Mouse (Mus musculus) thymus, postnatal 10 days (tissue): ENCODE measurements around the gene Nr0b2.
"Not testable (repeated sequence)": the region's sequence is repeated elsewhere in the genome, so short reads cannot be mapped to it uniquely, and the experiment has no call there.

ENCODE experiments used
- DNase-seq, 2 experiments: peaks; one replicate each; pipeline ENCODE4 v3.0.0; 2021; ENCODE audit warnings: low spot score in 2 of 2

Gene Nr0b2

GRCm38 (mm10) chr4:133552768-133553447 is at the start of gene Nr0b2:
Gene Nr0b2, plus strand, starts transcription at chr4:133553376.
- DNase-seq, result no peak

GRCm38 (mm10) chr4:133504300-133504699 is 48.9 kb upstream of the Nr0b2 start:
- DNase-seq, result no peak

GRCm38 (mm10) chr4:133504755-133505485 is 48.3 kb upstream of the Nr0b2 start:
- DNase-seq, result no peak

GRCm38 (mm10) chr4:133506573-133506972 is 46.6 kb upstream of the Nr0b2 start:
- peak; percentile 65 to 70 for DNase-seq

GRCm38 (mm10) chr4:133508990-133509389 is 44.2 kb upstream of the Nr0b2 start:
- DNase-seq, result no peak

- no peak for DNase-seq
These were observed 42.1 kb upstream of the Nr0b2 start for GRCm38 (mm10) chr4:133511050-133511449.

- not testable (repeated sequence) for DNase-seq
These were observed 40.7 kb upstream of the Nr0b2 start for GRCm38 (mm10) chr4:133512511-133512910.

GRCm38 (mm10) chr4:133512972-133513371 is 40.2 kb upstream of the Nr0b2 start:
- peak; percentile 61 to 78 for DNase-seq

- DNase-seq, result no peak
These were observed 34.4 kb upstream of the Nr0b2 start, which contains the start of gene Kdf1 for GRCm38 (mm10) chr4:133518601-133519368. Gene Kdf1, plus strand, starts transcription at chr4:133518963.

GRCm38 (mm10) chr4:133519369-133519665 is 33.9 kb upstream of the Nr0b2 start:
- DNase-seq, result no peak

- DNase-seq, result no peak
These were observed 31.7 kb upstream of the Nr0b2 start for GRCm38 (mm10) chr4:133521502-133521901.

- no peak for DNase-seq
These were observed 25.4 kb upstream of the Nr0b2 start for GRCm38 (mm10) chr4:133527788-133528187.

- DNase-seq, result no peak
These were observed 20.4 kb upstream of the Nr0b2 start for GRCm38 (mm10) chr4:133532777-133533176.

- no peak for DNase-seq
These were observed 17.1 kb upstream of the Nr0b2 start for GRCm38 (mm10) chr4:133536081-133536480.

- no peak for DNase-seq
These were observed 16.5 kb upstream of the Nr0b2 start for GRCm38 (mm10) chr4:133536652-133537051.

GRCm38 (mm10) chr4:133545272-133546231 is 7.6 kb upstream of the Nr0b2 start, which contains the start of gene Nudc:
Gene Nudc, minus strand, starts transcription at chr4:133545996.
- peak; percentile 90 to 93 for DNase-seq

GRCm38 (mm10) chr4:133552029-133552428 is 1.1 kb upstream of the Nr0b2 start:
- no peak for DNase-seq

GRCm38 (mm10) chr4:133553448-133554330 is 513 bp downstream of the Nr0b2 start:
- DNase-seq, result no peak

GRCm38 (mm10) chr4:133557041-133557717 is 4.0 kb downstream of the Nr0b2 start:
- no peak for DNase-seq

- DNase-seq, result no peak
These were observed 6.7 kb downstream of the Nr0b2 start for GRCm38 (mm10) chr4:133559846-133560245.
